Mouse (Mus musculus) embryonic facial prominence, embryonic 14.5 days (tissue): ENCODE measurements around the gene Tmem81. TPM values are rescaled to one million over a fixed set of nuclear protein-coding genes. Genes with fewer than 3 reads are reported as not detected.

ENCODE experiments used
- polyA plus RNA-seq: library from polyadenylated mRNA; unstranded; fragments of >200 nt; fragmentation: Nextera tagmentation; extraction: Ambion mirVana; gene quantifications from 2 replicates; pipeline ENCODE4 v1.2.1, GENCODE M21; 2014

The Tmem81 gene
- polyA plus RNA-seq, 1 experiment from 2014 or later: 1.8 TPM

Other genes starting within 250 kb of the Tmem81 start
- gene Klhdc8a, start 207.6 kb upstream of the Tmem81 start, polyA plus RNA-seq: 0.52 and 0.70 TPM in 2 replicates
- gene Nuak2, start 190.1 kb upstream of the Tmem81 start, polyA plus RNA-seq: 5.2 and 6.1 TPM in 2 replicates
- 10.2 and 11.6 TPM in 2 replicates for gene Tmcc2, start 114.9 kb upstream of the Tmem81 start, polyA plus RNA-seq
- 15.6 and 16.1 TPM in 2 replicates for gene Dstyk, start 88.7 kb upstream of the Tmem81 start, polyA plus RNA-seq
- 37.8 and 42.0 TPM in 2 replicates for gene Rbbp5, start 28.9 kb upstream of the Tmem81 start, polyA plus RNA-seq
- gene Cntn2, start 37.0 kb downstream of the Tmem81 start, polyA plus RNA-seq: 3.6 and 4.3 TPM in 2 replicates
- gene Nfasc, start 235.6 kb downstream of the Tmem81 start, polyA plus RNA-seq: 2.4 and 2.8 TPM in 2 replicates